Mouse (Mus musculus) C3H10T1/2 (cell line): ENCODE data around the gene Nfkb1. TPM values are rescaled to one million over a fixed set of nuclear protein-coding genes. Genes with fewer than 3 reads are reported as not detected.

ENCODE experiments used
- polyA plus RNA-seq, 2 experiments: library from polyadenylated mRNA; unstranded; fragments of >200 nt; fragmentation: generic; extraction: Trizol; gene quantifications; one replicate each; pipeline ENCODE4 v1.2.1; 2012; ENCODE audit warnings: missing spikeins in 2 of 2

Gene Nfkb1
- 10 to 100 TPM in 1 of 2 experiments, 1 to 10 TPM in 1; 6.9 to 51.2 TPM for polyA plus RNA-seq

GRCm38 (mm10) chr3:135691191-135692131 is at the start of gene Nfkb1:
Gene Nfkb1 (minus strand): TSS chr3:135691547.

Other genes starting within 250 kb of the Nfkb1 start
- gene Manba, start 205.9 kb downstream of the Nfkb1 start, polyA plus RNA-seq = 1 to 10 TPM in 1 of 2 experiments, under 1 TPM in 1; 0.02 to 1.1 TPM
- gene Slc39a8, start 133.7 kb upstream of the Nfkb1 start, polyA plus RNA-seq = under 1 TPM in 1 of 2 experiments, not detected in 1; 0.06 TPM